Mouse (Mus musculus) hindbrain, postnatal 0 days (tissue): Measurements from ENCODE around the gene Ppp1cc. TPM values are rescaled to one million over a fixed set of nuclear protein-coding genes. Genes with fewer than 3 reads are reported as not detected.

Experiments used
- ATAC-seq: fragments of 200-750 bp; cut with Nextera tagmentation; 2 replicates; pipeline ENCODE4 v1.8.0; 2017; ENCODE audit warnings: mild to moderate bottlenecking, moderate TSS enrichment, moderate library complexity
- DNase-seq: peaks from one replicate; pipeline ENCODE4 v3.0.0-alpha.2; 2015; ENCODE audit warnings: low spot score
- H3K27ac ChIP-seq: fragments of 300-500 bp; sonication (generic); 2 replicates; pipeline ENCODE4 v1.5.1; 2014; ENCODE audit warnings: mild to moderate bottlenecking
- H3K27me3 ChIP-seq: fragments of 300-500 bp; sonication (generic); 2 replicates; pipeline ENCODE4 v1.6.1; 2014; ENCODE audit warnings: low read length, mixed read lengths; ENCODE audit not compliant: insufficient read depth
- H3K36me3 ChIP-seq: fragments of 300-500 bp; sonication (generic); 2 replicates; pipeline ENCODE4 v1.6.1; 2014; ENCODE audit warnings: low read length, mixed read lengths; ENCODE audit not compliant: insufficient read depth
- H3K4me1 ChIP-seq: fragments of 300-500 bp; sonication (generic); 2 replicates; pipeline ENCODE4 v1.6.1; 2014; ENCODE audit warnings: antibody characterized with exemption, low read length, mixed read lengths; ENCODE audit not compliant: insufficient read depth
- H3K4me2 ChIP-seq: fragments of 300-500 bp; sonication (generic); 2 replicates; pipeline ENCODE4 v1.6.1; 2014; ENCODE audit warnings: low read depth, mild to moderate bottlenecking, low read length, moderate library complexity, mixed read lengths
- H3K4me3 ChIP-seq: fragments of 300-500 bp; sonication (generic); 2 replicates; pipeline ENCODE4 v1.5.1; 2014; ENCODE audit warnings: low read length
- H3K9ac ChIP-seq: fragments of 300-500 bp; sonication (generic); replicated peaks from 2 replicates; pipeline ENCODE4 v1.6.1; 2014; ENCODE audit warnings: mild to moderate bottlenecking, low read length, moderate library complexity, mixed read lengths
- H3K9me3 ChIP-seq: fragments of 300-500 bp; sonication (generic); 2 replicates; pipeline ENCODE4 v1.6.1; 2016; ENCODE audit warnings: low read length, mixed read lengths
- CTCF ChIP-seq: IDR thresholded peaks from 2 replicates; pipeline ENCODE4 v1.5.1; 2016; ENCODE audit warnings: antibody characterized with exemption, control low read depth, low read depth
- WGBS: fragments of 180-500 bp; shearing (Covaris S2); extraction: QIAGEN DNeasy Blood & Tissue Kit; methylation state at CpG from one replicate; pipeline ENCODE4 v1.1.7; 2014; 5-methylcytosine and 5-hydroxymethylcytosine counted together
- polyA plus RNA-seq: library from polyadenylated mRNA; unstranded; fragments of >200 nt; fragmentation: Nextera tagmentation; extraction: Ambion mirVana; gene quantifications from 2 replicates; pipeline ENCODE4 v1.2.1, GENCODE M21; 2015
- total RNA-seq: library from RNA; depleted of rRNA; stranded (reverse); fragments of >200 nt; gene quantifications from 2 replicates; pipeline ENCODE4 v1.2.3, GENCODE M21; 2014

The Ppp1cc gene
- total and polyA plus RNA-seq, 2 experiments from 2014 or later, result 184 to 205 TPM

DNA sequence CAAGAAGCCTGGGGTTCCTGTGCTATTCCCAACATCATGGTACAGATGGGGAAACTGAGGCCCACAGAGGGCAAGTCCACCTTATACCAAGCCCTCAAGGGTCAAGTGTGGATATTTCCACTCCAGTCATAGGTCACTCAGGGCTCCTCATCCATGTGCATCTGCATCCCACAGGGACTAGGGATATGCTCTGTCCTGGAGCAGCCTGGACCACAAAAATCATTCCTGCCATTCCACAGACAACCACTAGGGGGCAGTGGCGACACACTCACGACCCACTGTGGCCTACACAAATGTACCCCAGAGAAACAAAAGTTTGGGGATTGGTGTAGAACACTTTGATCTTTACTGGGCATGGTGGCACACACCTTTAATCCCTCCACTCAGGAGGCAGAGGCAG is 43.9 kb upstream of the Ppp1cc start:
- H3K36me3 ChIP-seq, result no peaks in the 10 kb centered on the region
- no peaks in the 10 kb centered on the region for H3K27me3 ChIP-seq
- no peak overlapping the region for H3K9ac ChIP-seq
- TF ChIP-seq CTCF, result peak; percentile 92
- no peaks in the 10 kb centered on the region for H3K4me1 ChIP-seq
- WGBS, result 5% methylated on average over 2 of the region's 2 CpGs
- DNase-seq, result no peak
- H3K9me3 ChIP-seq, result no peaks in the 10 kb centered on the region
- no peak overlapping the region for H3K27ac ChIP-seq
- H3K4me3 ChIP-seq, result no peak overlapping the region
- no peak overlapping the region for H3K4me2 ChIP-seq
- no peak for ATAC-seq

DNA sequence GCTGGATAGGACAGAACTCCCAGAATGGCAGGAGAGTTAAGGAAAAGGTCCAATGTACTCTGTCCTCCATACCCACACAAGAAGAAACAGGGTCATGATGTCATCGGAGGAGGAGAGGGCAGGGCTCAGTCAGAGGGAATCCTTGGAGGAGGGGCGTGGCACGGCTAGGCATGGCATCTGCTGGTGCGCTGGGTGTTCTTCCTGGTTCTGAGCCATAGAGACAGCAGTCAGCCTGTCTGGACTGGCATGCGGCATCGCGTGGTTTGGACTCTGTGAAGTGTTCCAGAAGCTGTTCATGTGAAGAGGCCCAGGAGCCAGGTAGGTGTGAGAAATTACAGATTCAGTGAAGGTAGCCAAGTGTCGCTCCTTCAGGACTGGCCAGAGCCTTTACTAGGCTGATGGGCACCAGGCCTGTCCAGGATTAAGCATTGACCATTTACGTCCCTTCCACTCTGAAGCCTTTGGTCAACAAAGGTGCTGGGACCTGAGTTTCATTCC is 42.8 kb upstream of the Ppp1cc start:
- no peak for TF ChIP-seq CTCF
- Histone ChIP-seq H3K36me3 (no peaks in the 10 kb centered on the region), H3K27ac (no peak overlapping the region), H3K4me3 (no peak overlapping the region), H3K9me3 (no peaks in the 10 kb centered on the region), H3K4me2 (no peak overlapping the region), H3K4me1 (no peaks in the 10 kb centered on the region), H3K9ac (no peak overlapping the region), H3K27me3 (no peaks in the 10 kb centered on the region)
- 92% methylated on average over 9 of the region's 9 CpGs for WGBS
- ATAC-seq, result no peak
- no peak for DNase-seq

DNA sequence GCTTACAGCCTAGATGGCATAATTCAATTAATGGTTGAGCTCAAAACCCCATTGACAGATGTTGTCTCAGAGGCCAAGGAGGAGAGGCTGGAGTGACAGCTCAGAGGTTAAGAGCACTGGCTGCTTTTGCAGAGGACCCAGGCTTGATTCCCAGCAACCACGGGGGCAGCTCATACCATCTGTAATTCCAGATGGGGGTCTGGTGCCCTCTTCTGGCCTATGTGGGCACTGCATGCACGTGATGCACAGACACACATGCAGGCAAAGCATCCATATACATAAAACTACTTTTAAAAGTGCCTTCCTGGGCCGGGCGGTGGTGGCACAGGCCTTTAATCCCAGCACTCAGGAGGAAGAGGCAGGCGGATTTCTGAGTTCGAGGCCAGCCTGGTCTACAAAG is 41.8 kb upstream of the Ppp1cc start:
- H3K4me3 ChIP-seq, result no peak overlapping the region
- H3K9ac ChIP-seq, result no peak overlapping the region
- no peak for ATAC-seq
- no peaks in the 10 kb centered on the region for H3K27me3 ChIP-seq
- DNase-seq, result no peak
- no peaks in the 10 kb centered on the region for H3K36me3 ChIP-seq
- no peaks in the 10 kb centered on the region for H3K4me1 ChIP-seq
- no peak overlapping the region for H3K27ac ChIP-seq
- WGBS, result 87% methylated on average over 6 of the region's 6 CpGs
- TF ChIP-seq CTCF, result no peak
- H3K9me3 ChIP-seq, result no peaks in the 10 kb centered on the region
- H3K4me2 ChIP-seq, result no peak overlapping the region

DNA sequence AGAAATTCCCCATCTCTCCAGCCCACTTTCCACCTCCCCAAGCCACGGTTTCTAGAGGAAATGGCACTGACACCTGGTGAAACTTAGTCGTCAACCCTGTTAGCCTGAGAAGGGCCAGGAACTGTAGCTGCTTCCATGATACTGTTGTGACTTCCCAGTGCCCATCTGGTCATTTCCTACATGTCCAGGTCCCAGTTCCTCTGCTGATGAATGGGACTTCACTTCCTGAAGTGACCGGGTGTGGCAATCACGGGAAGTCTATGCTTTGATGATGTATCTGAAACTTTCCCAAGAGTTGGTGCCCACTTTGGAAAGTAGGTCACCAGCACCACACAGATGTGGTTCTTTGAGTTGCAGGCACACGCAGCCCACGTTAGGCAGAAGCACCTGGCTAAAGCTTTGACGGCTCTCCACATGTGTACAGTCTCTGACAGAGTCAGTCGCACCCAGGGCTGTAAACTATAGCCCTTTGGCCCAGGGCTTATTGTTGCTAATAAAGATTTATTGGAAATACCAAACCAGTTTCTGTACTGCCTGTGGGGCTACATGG is 32.8 kb upstream of the Ppp1cc start:
- DNase-seq, result no peak
- Histone ChIP-seq H3K36me3 (no peaks in the 10 kb centered on the region), H3K4me3 (no peak overlapping the region), H3K9ac (no peak overlapping the region), H3K27ac (no peak overlapping the region), H3K4me1 (0 out of 2 replicates have a peak, but pooled peaks cover 3% of the 10 kb centered on the region), H3K27me3 (no peaks in the 10 kb centered on the region), H3K4me2 (no peak overlapping the region), H3K9me3 (no peaks in the 10 kb centered on the region)
- ATAC-seq, result no peak
- 87% methylated on average over 8 of the region's 8 CpGs for WGBS
- TF ChIP-seq CTCF, result no peak

DNA sequence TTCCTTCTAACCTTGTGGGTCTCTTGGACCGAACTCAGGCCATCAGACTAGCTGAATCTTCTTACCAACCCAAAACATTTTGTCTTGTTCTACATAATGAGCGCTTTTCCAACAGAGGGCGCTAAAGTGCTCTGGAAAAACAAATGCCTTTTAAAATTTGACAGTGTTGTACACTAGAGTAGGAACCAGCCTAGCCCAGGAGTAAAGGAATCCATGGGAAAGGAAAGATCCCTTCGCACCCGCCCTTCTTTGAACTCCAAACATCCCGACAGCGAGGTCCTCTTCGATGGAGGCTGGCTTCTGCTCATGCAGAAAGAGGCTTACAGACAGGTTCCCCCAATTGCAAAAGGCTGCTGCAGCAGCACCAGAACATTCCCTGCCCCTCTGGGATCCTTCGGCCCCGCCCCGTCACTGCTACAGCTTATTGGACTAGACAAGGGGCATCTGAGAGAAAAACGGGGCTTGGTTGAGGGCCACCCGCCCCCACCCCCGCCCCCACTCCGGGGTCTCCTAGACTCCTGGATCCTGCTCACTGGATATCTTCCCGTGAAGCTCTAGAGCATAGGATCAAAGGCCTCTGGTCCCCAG is 28.9 kb upstream of the Ppp1cc start:
- 30% methylated on average over 16 of the region's 16 CpGs for WGBS
- peak; percentile 44; the same call in 1 of the 2 replicates for ATAC-seq

DNA sequence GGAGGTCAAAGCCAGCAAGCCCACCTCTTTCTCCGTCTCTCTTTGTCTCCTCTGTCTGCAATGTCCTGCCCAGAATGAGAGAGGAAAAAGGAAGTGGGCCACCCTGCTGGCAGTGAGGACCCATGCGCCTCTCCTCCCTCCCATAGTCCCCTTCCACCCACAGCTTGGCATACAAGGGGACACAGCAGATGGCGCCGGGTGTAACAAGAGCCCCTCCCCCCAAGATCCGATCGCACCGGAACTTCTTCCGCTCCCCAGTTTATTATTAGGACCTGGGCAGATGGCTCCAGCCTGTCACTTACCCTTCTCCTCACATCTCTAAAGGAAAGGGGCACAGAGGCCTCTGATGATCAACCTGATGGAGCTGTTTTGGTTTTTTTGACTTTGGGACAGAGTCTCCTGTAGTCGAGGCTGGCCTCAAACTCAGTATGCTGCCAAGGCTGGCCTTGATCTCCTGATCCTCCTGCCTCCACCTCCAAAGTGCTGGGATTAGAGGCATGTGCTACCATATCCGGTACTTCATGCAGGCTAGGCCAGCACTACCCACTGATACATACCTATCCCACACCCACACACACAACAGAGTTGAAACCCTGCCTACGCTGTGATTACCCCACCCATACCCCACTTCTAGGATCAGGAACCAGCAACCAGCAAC is 27.6 kb upstream of the Ppp1cc start:
- no peak for TF ChIP-seq CTCF
- no peak overlapping the region for H3K27ac ChIP-seq
- no peak overlapping the region for H3K9ac ChIP-seq
- DNase-seq (no peak), ATAC-seq (no peak)
- WGBS, result 56% methylated on average over 11 of the region's 11 CpGs
- H3K4me1 ChIP-seq, result peaks cover 8% of the 10 kb centered on the region; the same call in 1 of the 2 replicates
- no peak overlapping the region for H3K4me3 ChIP-seq
- no peaks in the 10 kb centered on the region for H3K36me3 ChIP-seq
- no peak overlapping the region for H3K4me2 ChIP-seq
- no peaks in the 10 kb centered on the region for H3K27me3 ChIP-seq
- H3K9me3 ChIP-seq, result no peaks in the 10 kb centered on the region

More for the DNA sequence above, 28.9 kb upstream of the Ppp1cc start:
- peak; percentile 94 for DNase-seq
- Histone ChIP-seq H3K4me1 (peaks cover 8% of the 10 kb centered on the region; the same call in 1 of the 2 replicates), H3K4me2 (0 out of 2 replicates have a peak overlapping the region, but pooled peaks have one; percentile 5), H3K27ac (no peak overlapping the region), H3K36me3 (no peaks in the 10 kb centered on the region), H3K9ac (no peak overlapping the region), H3K27me3 (no peaks in the 10 kb centered on the region), H3K4me3 (no peak overlapping the region), H3K9me3 (no peaks in the 10 kb centered on the region)
- peak; percentile 76 for TF ChIP-seq CTCF
